19 mouse cellular contexts compared by ENCODE assay signal in the genomic region with DNA sequence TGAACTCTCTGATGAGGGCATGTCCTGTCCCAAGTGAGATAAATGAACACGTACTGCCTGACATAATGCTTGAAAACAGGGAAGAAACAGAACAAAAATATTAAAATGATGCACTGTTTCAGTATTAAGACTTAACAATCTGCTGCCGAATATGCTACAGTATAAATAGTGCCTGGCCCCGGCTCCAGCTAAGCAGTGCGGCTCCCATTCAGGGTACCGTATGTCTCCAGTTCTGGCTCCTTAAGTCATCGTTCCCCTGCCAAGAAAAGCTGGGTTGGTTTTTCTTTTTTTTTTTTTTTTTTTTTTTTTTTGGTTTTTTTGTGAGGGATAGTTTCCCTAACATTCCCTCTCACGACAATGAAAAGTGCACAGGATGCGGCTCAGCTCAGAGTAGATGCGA.
DNase-seq lines count a peak whose midpoint lies in the region; ATAC-seq lines count a peak whose summit lies in the region.
"Had no signal": no experiment of that assay in that cellular context is flagged by ENCODE, and none has a peak within 500 bp of the region (broad histone marks: within the 10 kb centered on the region; RNA-seq: fewer than 3 reads in every experiment).

No protein-coding gene starts in this region.

- peaks cover 10% of the 10 kb centered on the region; the same call in 1 of the 2 replicates for H3K36me3 ChIP-seq in forebrain, embryonic 14.5 days (ENCODE audit: control insufficient read depth, insufficient read depth, low read length)
- H3K36me3 ChIP-seq in forebrain, embryonic 11.5 days (ENCODE audit: control insufficient read depth, insufficient read depth, low read length) = no peaks in the 10 kb centered on the region
- H3K36me3 ChIP-seq: hindbrain, embryonic 15.5 days; intestine, embryonic 15.5 days; liver, embryonic 15.5 days had no signal

- peak; percentile 77 for DNase-seq in forebrain, embryonic 14.5 days (ENCODE audit: low spot score)
- DNase-seq in forebrain, embryonic 11.5 days (ENCODE audit: low spot score) = no peak
- peak; percentile 30 to 47 for DNase-seq in layer of hippocampus, adult 8-10 months (ENCODE audit: low spot score in 2 of 2)
- no peak for DNase-seq in layer of hippocampus, postnatal 36 days
- peak; percentile 57 for DNase-seq in brain, embryonic 18.5 days (ENCODE audit: low read depth, low spot score)
- peak; percentile 43 for DNase-seq in right cerebral cortex, postnatal 4 days
- DNase-seq in MN1 (ENCODE audit: low spot score) = no peak
- DNase-seq: heart, adult 18-20 months; heart, postnatal 36 days; kidney, adult 9 months; kidney, postnatal 25 days; thymus, postnatal 4 days had no signal

- 65% methylated on average over 9 of the region's 9 CpGs for WGBS in forebrain, embryonic 14.5 days
- 91% methylated on average over 9 of the region's 9 CpGs for WGBS in forebrain, embryonic 11.5 days

- no peak overlapping the region for H3K4me2 ChIP-seq in forebrain, embryonic 14.5 days (ENCODE audit: low read length)
- no peak overlapping the region for H3K4me2 ChIP-seq in forebrain, embryonic 11.5 days (ENCODE audit: low read depth, low read length, severe bottlenecking)
- H3K4me2 ChIP-seq: embryonic facial prominence, embryonic 15.5 days; hindbrain, embryonic 15.5 days; intestine, embryonic 15.5 days; liver, embryonic 15.5 days had no signal

- H3K27me3 ChIP-seq in forebrain, embryonic 14.5 days (replicated peaks; ENCODE audit: control insufficient read depth, insufficient read depth, low read length) = no peaks in the 10 kb centered on the region
- H3K27me3 ChIP-seq in forebrain, embryonic 11.5 days (ENCODE audit: control insufficient read depth, insufficient read depth, low read length) = no peaks in the 10 kb centered on the region
- H3K27me3 ChIP-seq: CH12.LX; embryonic facial prominence, embryonic 15.5 days; hindbrain, embryonic 15.5 days; intestine, embryonic 15.5 days; liver, embryonic 15.5 days had no signal

- no peak overlapping the region for H3K4me3 ChIP-seq in forebrain, embryonic 14.5 days (ENCODE audit: low read depth, low read length)
- no peak overlapping the region for H3K4me3 ChIP-seq in forebrain, embryonic 11.5 days (ENCODE audit: low read depth, low read length)
- H3K4me3 ChIP-seq: embryonic facial prominence, embryonic 15.5 days; hindbrain, embryonic 15.5 days; intestine, embryonic 15.5 days; liver, embryonic 15.5 days; midbrain, embryonic 10.5 days had no signal

- peak; percentile 70; the same call in 1 of the 2 replicates for ATAC-seq in forebrain, embryonic 14.5 days
- ATAC-seq in forebrain, embryonic 11.5 days (replicated peaks; ENCODE audit: low FRiP score) = no peak
- ATAC-seq: intestine, embryonic 15.5 days had no signal

- H3K4me1 ChIP-seq in forebrain, embryonic 14.5 days (ENCODE audit: control insufficient read depth, insufficient read depth, low read length) = no peaks in the 10 kb centered on the region; the same call in 1 of the 2 replicates
- no peaks in the 10 kb centered on the region for H3K4me1 ChIP-seq in forebrain, embryonic 11.5 days (replicated peaks; ENCODE audit: control insufficient read depth, insufficient read depth, low read length)
- H3K4me1 ChIP-seq: embryonic facial prominence, embryonic 15.5 days; hindbrain, embryonic 15.5 days; liver, embryonic 15.5 days had no signal

- no peaks in the 10 kb centered on the region for H3K9me3 ChIP-seq in forebrain, embryonic 14.5 days (replicated peaks; ENCODE audit: control insufficient read depth, low read length)
- H3K9me3 ChIP-seq in forebrain, embryonic 11.5 days (ENCODE audit: control insufficient read depth, low read length) = no peaks in the 10 kb centered on the region
- H3K9me3 ChIP-seq: embryonic facial prominence, embryonic 15.5 days; hindbrain, embryonic 15.5 days; intestine, embryonic 15.5 days; liver, embryonic 15.5 days; midbrain, embryonic 10.5 days had no signal

- H3K9ac ChIP-seq in forebrain, embryonic 14.5 days (ENCODE audit: low read length) = no peak overlapping the region
- H3K9ac ChIP-seq in forebrain, embryonic 11.5 days (ENCODE audit: low read length) = no peak overlapping the region
- H3K9ac ChIP-seq: embryonic facial prominence, embryonic 15.5 days; hindbrain, embryonic 15.5 days; intestine, embryonic 15.5 days; liver, embryonic 15.5 days had no signal

- H3K27ac ChIP-seq in forebrain, embryonic 14.5 days (ENCODE audit: low read depth, low read length) = no peak overlapping the region
- H3K27ac ChIP-seq in forebrain, embryonic 11.5 days (ENCODE audit: low read depth, low read length) = no peak overlapping the region
- H3K27ac ChIP-seq: embryonic facial prominence, embryonic 15.5 days; hindbrain, embryonic 15.5 days; intestine, embryonic 15.5 days; liver, embryonic 15.5 days; macrophage; midbrain, embryonic 10.5 days had no signal

Comparison
In these comparisons a context has a peak if more than half of its experiments do, and no peak if none do; other contexts are left out.
1. DNase-seq: peak in forebrain, embryonic 14.5 days (single experiment), layer of hippocampus, adult 8-10 months (2 of 2), brain, embryonic 18.5 days (single experiment) and right cerebral cortex, postnatal 4 days (single experiment); none in forebrain, embryonic 11.5 days (single experiment), layer of hippocampus, postnatal 36 days (0 of 2) and MN1 (single experiment).